Mouse (Mus musculus) limb, embryonic 14.5 days (tissue): ENCODE data around the gene Acbd3. TPM values are rescaled to one million over a fixed set of nuclear protein-coding genes. Genes with fewer than 3 reads are reported as not detected.

Experiments used
- ATAC-seq: fragments of 200-750 bp; cut with Nextera tagmentation; 2 replicates; pipeline ENCODE4 v1.8.0; 2017; ENCODE audit warnings: low read depth, moderate number of reproducible peaks, moderate TSS enrichment; ENCODE audit not compliant: low FRiP score
- DNase-seq: peaks from one replicate; pipeline ENCODE4 v3.0.0-alpha.2; 2015; ENCODE audit warnings: low spot score
- H3K27ac ChIP-seq: fragments of 300-500 bp; sonication (generic); replicated peaks from 2 replicates; pipeline ENCODE4 v1.5.1; 2014; ENCODE audit warnings: low read depth, mild to moderate bottlenecking, low read length, moderate library complexity, mixed read lengths
- H3K27me3 ChIP-seq: fragments of 300-500 bp; sonication (generic); 2 replicates; pipeline ENCODE4 v1.6.1; 2014; ENCODE audit warnings: low read length, mixed read lengths; ENCODE audit not compliant: control insufficient read depth, insufficient read depth
- H3K36me3 ChIP-seq: fragments of 300-500 bp; sonication (generic); 2 replicates; pipeline ENCODE4 v1.6.1; 2014; ENCODE audit warnings: mild to moderate bottlenecking, low read length, moderate library complexity, mixed read lengths; ENCODE audit not compliant: control insufficient read depth, insufficient read depth
- H3K4me1 ChIP-seq: fragments of 300-500 bp; sonication (generic); 2 replicates; pipeline ENCODE4 v1.6.1; 2014; ENCODE audit warnings: antibody characterized with exemption, low read length, mixed read lengths; ENCODE audit not compliant: control insufficient read depth, insufficient read depth
- H3K4me2 ChIP-seq: fragments of 300-500 bp; sonication (generic); replicated peaks from 2 replicates; pipeline ENCODE4 v1.6.1; 2014; ENCODE audit warnings: low read depth, mild to moderate bottlenecking, low read length, moderate library complexity; ENCODE audit not compliant: severe bottlenecking
- H3K4me3 ChIP-seq: fragments of 300-500 bp; sonication (generic); replicated peaks from 2 replicates; pipeline ENCODE4 v1.5.1; 2014; ENCODE audit warnings: low read length
- H3K9ac ChIP-seq: fragments of 300-500 bp; sonication (generic); 2 replicates; pipeline ENCODE4 v1.6.1; 2014; ENCODE audit warnings: mild to moderate bottlenecking, low read depth, low read length, moderate library complexity; ENCODE audit not compliant: severe bottlenecking
- H3K9me3 ChIP-seq: fragments of 300-500 bp; sonication (generic); 2 replicates; pipeline ENCODE4 v1.6.1; 2016; ENCODE audit warnings: low read length; ENCODE audit not compliant: control insufficient read depth
- POLR2A ChIP-seq: fragments of 200-500 bp; IDR thresholded peaks from 2 replicates; pipeline ENCODE4 v1.8.0; 2012; ENCODE audit warnings: inconsistent platforms, mild to moderate bottlenecking, moderate library complexity, borderline replicate concordance; ENCODE audit not compliant: insufficient read depth, insufficient read length; ENCODE audit errors: extremely low read depth
- WGBS: fragments of 180-500 bp; shearing (Covaris S2); extraction: QIAGEN DNeasy Blood & Tissue Kit; methylation state at CpG from one replicate; pipeline ENCODE4 v1.1.7; 2014; 5-methylcytosine and 5-hydroxymethylcytosine counted together
- polyA plus RNA-seq, 2 experiments: library from polyadenylated mRNA; depleted of rRNA in 1 of 2; stranded (reverse) in 1 of 2; unstranded in 1 of 2; fragments of >200 nt; fragmentation: Nextera tagmentation in 1 of 2; extraction: Ambion mirVana in 1 of 2; gene quantifications; 2 replicates each; pipeline versions ENCODE4 v1.2.1 to v1.2.3; 2012 to 2014

Gene Acbd3
- polyA plus RNA-seq, 2 experiments, result 29.4 to 41.9 TPM

- ATAC-seq (peak; percentile 23; the same call in 1 of the 2 replicates), DNase-seq (no peak)
- no peaks in the 10 kb centered on the region for H3K9me3 ChIP-seq
- H3K36me3 ChIP-seq, result no peaks in the 10 kb centered on the region
- peaks cover 14% of the 10 kb centered on the region for H3K4me1 ChIP-seq
- no peak for TF ChIP-seq POLR2A
- peak overlapping the region; percentile 81 for H3K4me2 ChIP-seq
- 18% methylated on average over 9 of the region's 10 CpGs for WGBS
- no peaks in the 10 kb centered on the region for H3K27me3 ChIP-seq
- H3K27ac ChIP-seq, result peak overlapping the region; percentile 53; the same call in 1 of the 2 replicates
- H3K9ac ChIP-seq, result peak overlapping the region; percentile 74
- peak overlapping the region; percentile 52 for H3K4me3 ChIP-seq
Measured at GRCm38 (mm10) chr1:180767541-180768333, 41.9 kb downstream of the Acbd3 start.

GRCm38 (mm10) chr1:180768334-180769168 lies 42.7 kb downstream of the Acbd3 start:
- H3K4me2 ChIP-seq, result peak overlapping the region; percentile 81
- peaks cover 7% of the 10 kb centered on the region for H3K4me1 ChIP-seq
- H3K27ac ChIP-seq, result peak overlapping the region; percentile 53; the same call in 1 of the 2 replicates
- DNase-seq, result peak; percentile 76
- 3% methylated on average over 34 of the region's 37 CpGs for WGBS
- peak overlapping the region; percentile 74 for H3K9ac ChIP-seq
- no peaks in the 10 kb centered on the region for H3K36me3 ChIP-seq
- peak; percentile 85 for ATAC-seq
- peak overlapping the region; percentile 52 for H3K4me3 ChIP-seq
- no peaks in the 10 kb centered on the region for H3K27me3 ChIP-seq
- TF ChIP-seq POLR2A, result peak; percentile 67; the same call in 1 of the 2 replicates
- H3K9me3 ChIP-seq, result no peaks in the 10 kb centered on the region

GRCm38 (mm10) chr1:180771306-180771705 lies 45.5 kb downstream of the Acbd3 start:
- Histone ChIP-seq H3K4me3 (no peak overlapping the region), H3K36me3 (no peaks in the 10 kb centered on the region), H3K4me1 (peaks cover 7% of the 10 kb centered on the region; the same call in 1 of the 2 replicates), H3K27me3 (no peaks in the 10 kb centered on the region), H3K9ac (no peak overlapping the region), H3K4me2 (no peak overlapping the region), H3K27ac (no peak overlapping the region), H3K9me3 (no peaks in the 10 kb centered on the region)
- no peak for ATAC-seq
- WGBS, result 66% methylated on average over 5 of the region's 5 CpGs
- TF ChIP-seq POLR2A, result no peak
- no peak for DNase-seq

- no peak for DNase-seq
- Histone ChIP-seq H3K4me3 (no peak overlapping the region), H3K27me3 (no peaks in the 10 kb centered on the region), H3K9ac (no peak overlapping the region), H3K9me3 (no peaks in the 10 kb centered on the region), H3K36me3 (no peaks in the 10 kb centered on the region), H3K4me2 (no peak overlapping the region), H3K4me1 (peaks cover 7% of the 10 kb centered on the region; the same call in 1 of the 2 replicates), H3K27ac (no peak overlapping the region)
- TF ChIP-seq POLR2A, result no peak
- WGBS, result 54% methylated on average over 4 of the region's 4 CpGs
- no peak for ATAC-seq
Measured at GRCm38 (mm10) chr1:180771722-180772121, 45.9 kb downstream of the Acbd3 start.

- H3K4me1 ChIP-seq, result peaks cover 11% of the 10 kb centered on the region
- no peak overlapping the region for H3K9ac ChIP-seq
- no peak overlapping the region for H3K4me3 ChIP-seq
- ATAC-seq, result no peak
- H3K27me3 ChIP-seq, result no peaks in the 10 kb centered on the region
- H3K9me3 ChIP-seq, result no peaks in the 10 kb centered on the region
- no peaks in the 10 kb centered on the region for H3K36me3 ChIP-seq
- 93% methylated on average over 3 of the region's 3 CpGs for WGBS
- no peak overlapping the region for H3K4me2 ChIP-seq
- DNase-seq, result no peak
- H3K27ac ChIP-seq, result no peak overlapping the region
- TF ChIP-seq POLR2A, result no peak
Measured at GRCm38 (mm10) chr1:180772291-180772690, 46.4 kb downstream of the Acbd3 start.
